In genomic region chr10:121436258-121436645, GRCm38 (mm10) we compare ENCODE assay signal across 15 mouse cellular contexts. TPM values are rescaled to one million over a fixed set of nuclear protein-coding genes. Genes with fewer than 3 reads are reported as not detected.
DNase-seq lines count a peak whose midpoint lies in the region; ATAC-seq lines count a peak whose summit lies in the region.
"Had no signal": no experiment of that assay in that cellular context is flagged by ENCODE, and none has a peak within 500 bp of the region (broad histone marks: within the 10 kb centered on the region; RNA-seq: fewer than 3 reads in every experiment).

No protein-coding gene starts in this region.

- no peaks in the 10 kb centered on the region for H3K27me3 ChIP-seq in heart, embryonic 13.5 days (replicated peaks)
- no peaks in the 10 kb centered on the region for H3K27me3 ChIP-seq in lung, embryonic 15.5 days
- H3K27me3 ChIP-seq in intestine, embryonic 16.5 days (replicated peaks; ENCODE audit: control insufficient read depth, insufficient read depth, low read length), result no peaks in the 10 kb centered on the region
- H3K27me3 ChIP-seq in stomach, embryonic 16.5 days (ENCODE audit: control insufficient read depth, insufficient read depth, low read length), result no peaks in the 10 kb centered on the region

- H3K27ac ChIP-seq in heart, embryonic 13.5 days (replicated peaks), result peak overlapping the region; percentile 99
- H3K27ac ChIP-seq in lung, embryonic 15.5 days, result peak overlapping the region; percentile 60
- peak overlapping the region; percentile 67 for H3K27ac ChIP-seq in intestine, embryonic 16.5 days (ENCODE audit: low read length)
- H3K27ac ChIP-seq in stomach, embryonic 16.5 days (ENCODE audit: low read length), result peak overlapping the region; percentile 28
- H3K27ac ChIP-seq: macrophage had no signal

- 23% methylated on average over 8 of the region's 8 CpGs for WGBS in heart, embryonic 13.5 days
- WGBS in lung, embryonic 15.5 days, result 8% methylated on average over 8 of the region's 8 CpGs
- 16% methylated on average over 8 of the region's 8 CpGs for WGBS in intestine, embryonic 16.5 days
- 17% methylated on average over 8 of the region's 8 CpGs for WGBS in stomach, embryonic 16.5 days

- intact Hi-C loops in heart, postnatal 10 days (cut with DNase I), result no loop called here

- H3K36me3 ChIP-seq in heart, embryonic 13.5 days, result no peaks in the 10 kb centered on the region
- no peaks in the 10 kb centered on the region for H3K36me3 ChIP-seq in lung, embryonic 15.5 days
- H3K36me3 ChIP-seq in intestine, embryonic 16.5 days (ENCODE audit: control insufficient read depth, insufficient read depth, low read length), result no peaks in the 10 kb centered on the region
- H3K36me3 ChIP-seq in stomach, embryonic 16.5 days (ENCODE audit: control insufficient read depth, insufficient read depth, low read length), result no peaks in the 10 kb centered on the region

- H3K9me3 ChIP-seq in heart, embryonic 13.5 days, result no peaks in the 10 kb centered on the region
- no peaks in the 10 kb centered on the region for H3K9me3 ChIP-seq in lung, embryonic 15.5 days
- H3K9me3 ChIP-seq in intestine, embryonic 16.5 days (ENCODE audit: control insufficient read depth, low read length), result no peaks in the 10 kb centered on the region
- H3K9me3 ChIP-seq in stomach, embryonic 16.5 days (replicated peaks; ENCODE audit: control insufficient read depth, low read length), result no peaks in the 10 kb centered on the region

- H3K4me3 ChIP-seq in heart, embryonic 13.5 days, result no peak overlapping the region
- no peak overlapping the region for H3K4me3 ChIP-seq in lung, embryonic 15.5 days
- no peak overlapping the region for H3K4me3 ChIP-seq in intestine, embryonic 16.5 days (ENCODE audit: low read length)
- H3K4me3 ChIP-seq in stomach, embryonic 16.5 days (replicated peaks; ENCODE audit: low read length), result no peak overlapping the region
- H3K4me3 ChIP-seq: myocyte had no signal

- H3K4me1 ChIP-seq in heart, embryonic 13.5 days, result peaks cover 96% of the 10 kb centered on the region
- peaks cover 90% of the 10 kb centered on the region for H3K4me1 ChIP-seq in lung, embryonic 15.5 days
- H3K4me1 ChIP-seq in intestine, embryonic 16.5 days (ENCODE audit: control insufficient read depth, insufficient read depth, low read length), result peaks cover 59% of the 10 kb centered on the region
- H3K4me1 ChIP-seq in stomach, embryonic 16.5 days (ENCODE audit: control insufficient read depth, insufficient read depth, low read length), result peaks cover 40% of the 10 kb centered on the region

- H3K4me2 ChIP-seq in heart, embryonic 13.5 days, result peak overlapping the region; percentile 49
- H3K4me2 ChIP-seq in lung, embryonic 15.5 days, result no peak overlapping the region
- peak overlapping the region; percentile 39; the same call in 1 of the 2 replicates for H3K4me2 ChIP-seq in intestine, embryonic 16.5 days (ENCODE audit: low read depth, low read length)
- H3K4me2 ChIP-seq in stomach, embryonic 16.5 days (ENCODE audit: low read depth, low read length), result peak overlapping the region; percentile 6; the same call in 1 of the 2 replicates

- peak overlapping the region; percentile 61 for H3K9ac ChIP-seq in heart, embryonic 13.5 days
- no peak overlapping the region for H3K9ac ChIP-seq in lung, embryonic 15.5 days
- 0 out of 2 replicates have a peak overlapping the region, but pooled peaks have one; percentile 19 for H3K9ac ChIP-seq in intestine, embryonic 16.5 days (ENCODE audit: low read depth, low read length)
- no peak overlapping the region for H3K9ac ChIP-seq in stomach, embryonic 16.5 days (ENCODE audit: low read length)

- DNase-seq in heart, postnatal 10 days, result no peak
- DNase-seq in lung, postnatal 14 days, result no peak
- no peak for DNase-seq in adrenal gland, postnatal 4 days (ENCODE audit: low spot score in 2 of 2)
- DNase-seq: cerebellum, postnatal 14 days; right cerebral cortex, postnatal 14 days; thymus, adult 2 months had no signal

- ATAC-seq in heart, embryonic 13.5 days (ENCODE audit: extremely low read depth, insufficient number of reproducible peaks, low FRiP score, low TSS enrichment), result no peak
- no peak for ATAC-seq in lung, embryonic 15.5 days (ENCODE audit: borderline replicate concordance, extremely low read depth, low FRiP score, low TSS enrichment)
- ATAC-seq in intestine, embryonic 16.5 days, result no peak
- 0 out of 2 replicates have a peak, but pooled peaks have one; percentile 16 for ATAC-seq in stomach, embryonic 16.5 days (ENCODE audit: insufficient read depth, low FRiP score)
- ATAC-seq in erythroid progenitor cell, adult 5-6 weeks (replicated peaks; ENCODE audit: low FRiP score, poor library complexity, severe bottlenecking), result no peak
- ATAC-seq: forebrain, embryonic 16.5 days; hindbrain, embryonic 16.5 days had no signal

RNA-seq across cellular contexts. Expression of gene Rassf3, which starts 39.9 kb away (rescaled TPM):
- 15.2 and 19.2 TPM in 2 replicates for polyA plus RNA-seq in heart, embryonic 13.5 days (2015; fragmentation: Nextera tagmentation; extraction: Ambion mirVana)
- 100 to 1,000 TPM in 1 of 2 experiments, 10 to 100 TPM in 1; 98.8 to 116 TPM for total RNA-seq in heart, postnatal 10 days (2021)
- 18.3 and 20.8 TPM in 2 replicates for polyA plus RNA-seq in lung, embryonic 15.5 days (2015; fragmentation: Nextera tagmentation; extraction: Ambion mirVana)
- 15.7 and 22.2 TPM in 2 replicates for polyA plus RNA-seq in intestine, embryonic 16.5 days (2015; fragmentation: Nextera tagmentation; extraction: Ambion mirVana)
- polyA plus RNA-seq in stomach, embryonic 16.5 days (2015; fragmentation: Nextera tagmentation; extraction: Ambion mirVana), result 21.3 and 22.0 TPM in 2 replicates
- 9.2 and 9.7 TPM in 2 replicates for total RNA-seq in erythroid progenitor cell, adult 5-6 weeks (2015; ENCODE audit: low replicate concordance)
- 6.9 and 8.0 TPM in 2 replicates for total RNA-seq in erythroid progenitor cell, adult 5-6 weeks (2017; ENCODE audit: low replicate concordance)
- total RNA-seq in adrenal gland, postnatal 4 days (2021), result 10 to 100 TPM; 37.6 to 44.5 TPM

Comparison
In these comparisons a context has a peak if more than half of its experiments do, and no peak if none do; other contexts are left out.
1. H3K27ac ChIP-seq: peak in every context shown above with its lines; median percentile 99 in heart, embryonic 13.5 days; 67 in intestine, embryonic 16.5 days; 60 in lung, embryonic 15.5 days; 28 in stomach, embryonic 16.5 days.
2. H3K9ac ChIP-seq: peak in heart, embryonic 13.5 days (single experiment) and intestine, embryonic 16.5 days (single experiment); none in lung, embryonic 15.5 days (single experiment) and stomach, embryonic 16.5 days (single experiment).